Mouse (Mus musculus) monocyte, adult 5-6 weeks (primary cell): Measurements from ENCODE around the gene Fam24b. TPM values are rescaled to one million over a fixed set of nuclear protein-coding genes. Genes with fewer than 3 reads are reported as not detected.

Experiments used
- ATAC-seq: fragments of 153-309, 156-312 bp; replicated peaks from 2 replicates; pipeline ENCODE4 v1.8.0; 2017; ENCODE audit warnings: mild to moderate bottlenecking; ENCODE audit not compliant: low TSS enrichment, insufficient number of reproducible peaks, severe bottlenecking, poor library complexity, low FRiP score
- total RNA-seq: library from RNA; stranded (forward); fragments of 200-1000, 200-491, 200-594 nt; gene quantifications from 3 replicates; pipeline ENCODE4 v1.2.3, GENCODE M21; 2017

Fam24b gene
- not detected in 3 replicates for total RNA-seq

DNA sequence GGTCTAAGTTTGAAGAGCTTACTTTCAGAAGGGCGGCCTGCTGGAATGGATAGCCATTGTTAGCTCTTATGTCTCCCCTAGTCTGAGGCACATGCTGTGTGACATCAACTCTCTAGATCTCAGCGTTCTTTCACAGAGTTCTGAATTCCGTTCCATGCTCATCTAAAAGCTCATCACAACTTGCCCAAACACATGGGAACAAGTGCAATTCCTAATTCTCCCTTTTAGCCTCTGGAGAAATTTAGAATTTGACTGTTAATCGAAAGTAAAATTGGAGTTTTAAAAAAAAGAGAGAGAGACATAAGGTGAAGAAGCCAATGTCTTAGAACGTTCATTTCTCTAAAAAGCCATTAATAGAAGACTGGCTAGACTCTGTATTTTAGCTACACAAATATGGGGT, at the start of gene Fam24b:
Gene Fam24b, minus strand, starts transcription at position 101 of the 400 bp plus-strand sequence.
- no peak for ATAC-seq

DNA sequence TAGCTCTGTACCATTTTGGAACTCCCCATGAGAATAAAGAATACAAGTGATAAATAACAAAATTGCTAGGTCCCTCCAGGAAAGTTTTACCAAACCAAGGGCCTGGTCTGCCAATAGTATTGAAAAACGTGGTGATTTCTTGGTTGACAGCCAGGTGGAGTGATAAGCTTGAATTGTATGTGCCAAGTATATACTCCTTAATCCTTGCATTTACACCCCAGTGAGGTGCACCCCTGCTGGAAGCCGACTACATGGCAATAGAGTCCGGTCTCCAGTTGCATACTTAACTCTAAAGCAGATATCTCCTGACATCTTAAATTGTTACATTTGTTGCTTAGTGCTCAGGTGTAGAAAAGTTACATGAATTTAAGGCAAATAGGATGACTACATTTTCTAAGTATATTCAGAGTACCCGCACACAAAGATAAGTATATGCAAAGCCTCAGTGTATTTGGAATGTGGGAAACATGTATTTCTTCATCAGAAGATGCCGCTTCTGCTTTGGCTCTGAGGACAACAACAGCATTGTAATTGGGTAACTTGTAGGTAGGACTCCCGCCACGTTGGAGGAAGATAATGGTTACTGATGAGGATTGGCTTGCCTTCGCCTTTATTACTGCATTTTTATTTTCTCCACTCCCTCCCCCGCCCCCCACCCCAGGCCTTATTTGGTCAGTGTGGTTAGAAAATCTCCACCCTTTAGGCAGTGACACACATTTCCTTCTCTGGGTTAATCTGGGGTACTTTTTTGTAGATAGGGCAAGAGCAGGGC, 42.8 kb upstream of the Fam24b start:
- no peak for ATAC-seq

DNA sequence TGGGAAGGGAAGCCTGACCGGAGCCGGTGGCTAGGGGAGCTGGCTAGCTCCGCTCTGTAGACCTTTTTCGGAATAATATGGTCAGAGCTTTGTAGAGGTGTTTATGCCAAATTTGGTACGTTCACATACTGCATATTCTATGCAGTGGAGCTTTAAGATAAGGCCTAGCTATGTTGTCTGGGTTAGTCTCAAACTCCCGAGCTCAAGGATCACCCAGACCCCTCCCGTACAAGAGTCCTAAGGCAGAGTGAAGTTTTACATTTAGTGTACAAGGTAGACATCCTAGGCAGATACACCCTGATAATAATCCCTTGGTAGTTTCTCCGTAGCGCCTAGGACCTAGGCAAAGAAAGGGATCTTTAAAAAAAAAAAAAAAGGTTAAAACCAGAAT, 42.1 kb upstream of the Fam24b start:
- ATAC-seq, result no peak

DNA sequence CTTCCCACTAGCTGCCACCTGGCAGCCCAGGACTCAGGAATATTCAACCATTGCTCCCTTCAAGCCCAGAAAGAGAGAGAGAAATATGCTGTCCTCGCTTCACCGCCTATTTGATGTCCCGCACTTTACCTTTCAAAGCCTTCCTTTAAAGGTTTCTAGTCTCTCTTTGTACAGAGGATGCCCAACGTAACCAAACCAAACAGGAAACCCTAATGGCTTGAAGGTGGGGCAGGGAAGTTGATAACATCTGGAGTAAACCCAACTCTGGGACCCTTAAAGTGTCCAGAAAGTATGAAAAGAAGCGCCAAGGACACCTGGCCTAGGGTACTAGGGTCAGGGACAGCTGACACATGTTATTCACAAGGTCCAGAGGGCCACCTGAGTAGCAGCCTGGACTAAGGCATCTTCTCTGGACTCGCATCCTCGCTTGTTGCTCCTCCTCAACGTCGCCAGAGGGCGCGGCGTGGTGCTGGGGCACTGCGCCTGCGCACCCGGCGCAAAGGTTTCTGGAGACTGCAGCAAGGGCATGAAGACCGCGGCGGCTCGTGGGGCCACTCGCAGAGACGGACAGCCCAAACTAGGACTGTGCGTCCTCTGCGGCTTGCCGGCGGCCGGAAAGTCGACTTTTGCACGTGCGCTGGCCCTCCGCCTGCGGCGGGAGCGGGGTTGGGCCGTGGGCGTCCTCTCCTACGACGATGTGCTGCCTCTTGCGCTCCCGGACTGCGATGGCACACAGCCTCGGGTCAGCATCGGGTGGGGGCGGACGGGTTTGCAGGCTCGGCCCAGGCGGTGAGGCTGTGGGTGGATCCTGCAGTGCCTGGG, 41.5 kb upstream of the Fam24b start, which contains the start of gene Pstk:
Gene Pstk, plus strand, starts transcription at position 494 of the 822 bp plus-strand sequence.
- ATAC-seq, result peak; percentile 95

DNA sequence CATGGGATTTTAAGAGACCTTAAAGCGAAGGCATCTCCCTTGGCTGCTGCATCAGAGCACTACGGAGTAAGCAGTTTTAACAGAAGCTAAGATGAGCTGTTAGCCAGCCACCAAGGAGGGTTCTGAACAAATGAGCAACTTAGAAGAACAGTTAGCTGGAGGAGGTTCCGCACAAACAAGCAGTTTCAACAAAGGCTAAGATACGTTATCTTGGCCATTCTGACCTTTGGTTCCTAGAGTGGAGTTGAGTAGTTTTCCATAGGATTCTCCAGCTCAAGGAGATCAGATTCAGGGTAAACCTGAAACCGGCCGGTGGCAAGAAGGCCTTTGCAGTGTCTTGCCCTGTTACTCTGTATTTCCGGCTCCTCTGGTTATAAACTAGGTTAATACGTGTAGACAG, 34.8 kb upstream of the Fam24b start:
- no peak for ATAC-seq

DNA sequence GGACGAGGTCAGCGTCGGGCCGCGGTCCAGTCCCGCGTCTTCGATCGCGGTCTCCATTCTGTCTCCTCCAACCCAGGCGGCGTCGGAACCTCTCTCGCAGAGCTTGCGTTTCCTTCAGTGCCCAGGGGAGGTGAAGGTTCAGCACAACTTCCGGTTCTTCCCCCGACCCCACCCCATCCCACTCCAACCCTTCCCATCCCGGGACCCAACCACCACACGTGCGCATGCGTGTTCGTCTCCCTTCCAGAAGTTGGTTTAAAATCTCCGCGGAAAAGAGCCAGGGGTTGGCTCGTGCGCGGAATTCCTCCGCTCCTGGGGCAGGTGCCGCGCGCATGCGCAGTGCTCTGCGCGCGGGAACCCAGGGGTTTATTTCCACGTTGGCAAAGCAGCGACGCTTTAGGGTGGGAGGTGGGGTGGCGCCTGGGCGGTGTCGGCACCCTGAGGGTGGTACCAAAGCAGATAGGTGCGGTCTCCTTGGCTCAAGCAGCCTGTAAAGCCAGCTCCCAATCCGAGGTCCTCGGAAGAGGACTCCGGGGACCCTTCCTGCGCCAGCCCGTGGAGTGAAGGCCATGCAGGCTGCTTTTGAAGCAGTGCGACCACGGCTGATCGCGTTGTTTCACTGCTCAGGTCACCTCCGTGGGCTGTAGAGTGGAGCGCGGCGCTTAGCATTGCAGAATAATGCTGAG, 33.4 kb upstream of the Fam24b start, which contains the start of gene 2310057M21Rik:
Gene 2310057M21Rik, minus strand, starts transcription at position 145 of the 686 bp plus-strand sequence.
- peak; percentile 92 for ATAC-seq

DNA sequence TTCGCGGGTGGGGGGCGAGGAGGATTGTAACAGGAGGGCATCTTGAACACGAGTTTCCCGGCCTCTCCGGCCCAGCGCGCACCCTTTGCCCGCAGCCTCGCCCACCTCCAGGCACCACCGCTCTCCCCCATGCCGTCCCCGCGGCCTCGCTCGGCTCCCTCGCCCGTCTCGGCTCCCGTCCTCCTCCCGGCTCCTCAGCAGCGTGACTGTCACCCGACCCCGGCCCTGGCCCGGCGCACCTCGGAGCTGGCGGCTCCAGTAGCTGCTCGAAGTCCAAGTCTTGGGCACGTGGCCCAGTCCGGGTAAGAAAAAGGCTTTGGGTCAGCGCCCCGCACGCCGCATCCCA, 32.9 kb upstream of the Fam24b start:
- ATAC-seq, result no peak; the same call in 1 of the 2 replicates

DNA sequence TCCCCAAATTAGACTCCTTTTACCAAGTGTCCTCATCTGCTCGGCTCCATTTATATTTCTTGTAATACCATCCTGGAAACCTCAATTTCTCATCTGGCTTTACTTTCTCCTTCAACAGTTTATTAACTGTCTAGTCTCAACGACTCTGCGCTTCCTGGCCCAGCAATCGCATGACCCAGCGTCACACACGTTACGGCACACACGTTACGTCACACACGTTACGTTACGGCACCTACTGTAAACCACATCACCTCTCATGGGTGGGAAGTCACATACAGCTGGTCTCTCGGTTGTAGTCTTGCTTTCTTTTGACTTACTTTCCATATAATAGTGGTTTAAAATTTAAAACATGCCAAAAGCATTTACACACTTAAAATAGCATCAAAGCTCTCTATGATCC, 26.8 kb upstream of the Fam24b start:
- ATAC-seq, result no peak

DNA sequence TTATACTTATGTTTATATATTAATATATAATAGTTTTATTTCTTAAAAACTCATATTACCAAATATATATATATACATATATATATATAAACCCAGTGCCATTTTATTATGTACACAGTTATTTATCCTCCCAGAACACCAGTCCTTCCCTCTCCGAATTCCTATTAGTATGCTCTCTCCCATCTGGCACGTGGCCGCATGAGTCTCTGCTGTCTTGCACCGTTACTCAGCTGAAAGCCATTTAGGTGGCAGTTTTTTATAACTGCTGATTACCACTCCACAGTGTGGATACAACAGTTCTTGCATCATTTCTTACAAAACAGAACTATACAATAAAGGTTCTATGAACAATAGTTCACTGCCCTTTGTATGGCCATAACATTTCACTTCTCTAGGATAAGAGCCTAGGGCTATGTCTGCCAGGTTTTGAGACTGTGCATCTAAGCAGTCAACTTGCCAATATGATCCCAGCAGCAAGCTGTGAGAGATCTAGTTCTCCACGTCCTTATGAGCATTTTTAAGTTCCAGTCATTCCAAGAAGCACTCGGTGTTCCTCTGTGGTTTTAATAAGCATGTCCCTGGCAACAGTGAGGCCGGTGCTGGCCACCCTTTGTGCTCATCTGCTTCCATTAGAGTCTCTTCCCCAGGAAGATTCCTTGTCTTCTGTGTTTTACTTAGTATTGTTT, 16.7 kb upstream of the Fam24b start:
- ATAC-seq, result no peak

DNA sequence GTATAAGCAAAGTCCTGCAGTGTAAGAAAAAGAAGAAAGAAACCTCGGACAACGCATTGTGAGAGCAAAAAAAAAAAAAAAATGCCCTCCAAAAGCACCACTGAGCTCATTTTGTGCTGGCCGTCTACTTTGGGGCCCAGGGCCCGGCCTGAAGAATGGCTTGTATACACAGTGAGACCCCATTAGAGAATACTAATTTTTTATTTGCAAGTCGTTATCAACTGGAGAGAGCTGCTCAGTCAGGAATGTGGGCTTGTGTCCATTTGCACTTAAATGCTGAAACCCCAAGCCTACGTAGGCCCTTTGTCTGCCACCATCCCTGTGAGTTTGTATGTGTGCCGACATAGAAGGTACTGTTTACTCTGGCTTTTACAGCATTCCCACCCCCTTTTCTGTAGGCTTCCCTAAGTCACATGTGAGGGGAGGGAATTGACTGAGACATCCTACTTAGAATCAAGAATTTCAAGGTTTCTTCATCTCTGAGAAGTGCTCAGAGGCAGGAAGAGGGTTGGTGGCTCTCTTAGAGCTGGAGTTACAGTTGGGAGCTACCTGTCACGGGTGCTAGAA, 8.3 kb upstream of the Fam24b start:
- ATAC-seq, result no peak

DNA sequence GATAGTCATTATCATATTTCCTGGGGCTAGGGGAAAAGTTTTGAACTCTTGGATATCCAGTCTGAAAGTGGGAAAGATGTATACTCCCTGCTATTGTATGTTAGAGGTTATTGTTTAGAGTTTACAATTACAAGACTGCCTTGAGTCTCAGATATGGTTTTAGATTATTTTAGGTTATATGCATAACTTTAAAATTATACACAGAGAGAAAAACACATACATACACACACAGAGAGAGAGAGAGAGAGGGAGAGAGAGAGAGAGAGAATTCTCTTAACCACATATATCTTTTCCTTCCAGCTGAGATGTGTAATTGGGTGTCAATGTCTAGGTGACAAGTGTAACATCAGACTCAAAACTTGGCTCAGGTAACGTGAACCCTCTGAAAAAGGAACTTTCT, 4.2 kb upstream of the Fam24b start, which contains the start of gene Fam24a:
Gene Fam24a, plus strand, starts transcription at position 301 of the 400 bp plus-strand sequence.
- no peak for ATAC-seq

DNA sequence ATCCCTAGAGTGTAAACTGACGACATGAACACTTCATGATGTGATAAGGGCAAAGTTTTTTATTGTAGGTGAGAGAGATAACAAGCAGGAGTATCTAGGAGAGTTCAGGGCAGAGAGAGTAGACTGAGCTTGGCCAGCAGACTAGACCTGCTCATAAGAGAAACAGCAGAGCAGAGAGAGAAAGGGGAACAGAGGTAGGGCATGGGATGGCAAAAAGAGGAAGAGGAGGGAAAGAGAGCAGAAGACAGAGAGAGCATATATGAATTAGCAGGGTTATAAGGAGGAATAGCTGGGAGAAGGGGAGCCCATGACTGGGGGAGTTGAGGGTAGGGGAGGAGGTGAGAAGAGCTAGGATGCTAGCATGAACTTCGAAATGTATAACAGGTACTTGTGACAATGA, 2.4 kb upstream of the Fam24b start:
- ATAC-seq, result no peak

DNA sequence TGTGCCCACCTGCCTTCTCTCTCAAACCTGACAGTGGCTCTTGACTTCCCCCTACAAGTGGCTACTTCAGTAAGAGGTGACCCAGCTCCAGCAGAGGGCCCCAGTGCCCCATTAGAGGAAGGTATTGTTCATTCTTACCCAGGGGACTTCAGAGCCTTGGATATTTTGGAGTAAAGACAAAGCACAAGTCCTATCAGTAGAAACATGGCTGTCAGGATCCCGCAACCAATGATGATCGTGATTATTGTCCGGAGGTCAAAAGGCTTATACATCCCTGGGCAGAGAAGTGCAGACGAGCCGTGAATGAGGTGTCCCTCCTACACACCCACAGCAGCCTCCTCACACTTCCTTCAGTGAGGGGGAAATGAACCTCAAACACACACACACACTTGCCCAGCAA, 2.3 kb downstream of the Fam24b start:
- no peak for ATAC-seq

DNA sequence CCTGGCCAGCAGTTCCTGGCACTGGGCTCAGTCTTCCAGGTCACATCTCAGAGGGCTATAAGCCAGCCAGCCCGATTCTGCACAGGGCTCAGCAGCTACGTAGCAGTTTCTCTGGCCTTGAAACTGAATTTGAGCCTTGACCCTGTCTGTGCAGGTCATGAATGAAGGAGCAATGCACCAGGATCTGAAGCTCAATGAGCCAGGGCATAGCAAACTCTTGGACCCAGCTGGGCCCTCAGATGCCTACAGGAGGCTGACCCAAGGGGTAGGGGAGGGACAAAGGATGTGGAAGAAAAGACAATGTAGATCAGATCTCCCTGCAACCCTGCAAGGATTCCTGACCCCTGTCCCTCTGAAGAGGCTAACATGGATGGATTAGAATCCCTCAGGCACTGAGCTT, 7.1 kb downstream of the Fam24b start, which contains the start of gene Cuzd1:
Gene Cuzd1, minus strand, starts transcription at position 101 of the 400 bp plus-strand sequence.
- no peak for ATAC-seq

DNA sequence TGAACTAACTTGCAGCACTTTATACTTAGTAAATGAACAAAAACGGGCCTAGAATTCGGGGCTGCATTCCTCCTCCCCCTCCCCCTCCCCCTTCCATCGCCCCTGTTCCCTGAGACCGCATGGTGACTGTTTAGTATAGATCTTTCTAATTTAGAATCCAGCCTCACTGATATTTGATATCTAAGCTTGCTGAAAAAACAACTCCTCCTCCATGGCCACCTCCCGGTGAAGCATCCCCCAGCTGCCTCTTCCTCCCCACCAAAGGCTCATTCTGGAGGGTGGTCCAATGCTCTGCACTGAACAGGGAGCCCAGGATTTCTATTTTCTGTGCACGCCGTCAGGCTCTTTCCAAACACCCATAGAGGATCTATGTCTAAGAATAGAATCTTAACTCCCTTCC, 11.0 kb downstream of the Fam24b start:
- no peak for ATAC-seq

DNA sequence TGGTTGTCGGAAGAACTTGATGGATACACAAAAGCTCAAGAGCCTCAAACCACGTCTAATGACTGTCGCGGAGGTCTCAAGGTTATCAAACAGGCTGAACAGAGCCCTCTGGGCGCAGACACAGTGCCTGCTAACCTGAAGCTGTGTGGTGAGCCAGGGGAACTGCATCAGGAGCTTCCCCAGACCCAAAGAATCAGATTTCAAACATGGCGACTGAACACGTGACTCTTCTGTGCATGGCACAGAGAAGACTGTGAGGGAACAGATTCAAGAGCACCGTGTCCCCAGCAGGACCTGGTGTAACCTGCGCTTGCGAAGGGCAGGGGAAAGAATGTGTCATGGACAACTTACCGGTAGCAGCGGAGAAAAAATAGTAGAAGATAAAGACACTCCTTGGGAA, 11.7 kb downstream of the Fam24b start:
- no peak for ATAC-seq

DNA sequence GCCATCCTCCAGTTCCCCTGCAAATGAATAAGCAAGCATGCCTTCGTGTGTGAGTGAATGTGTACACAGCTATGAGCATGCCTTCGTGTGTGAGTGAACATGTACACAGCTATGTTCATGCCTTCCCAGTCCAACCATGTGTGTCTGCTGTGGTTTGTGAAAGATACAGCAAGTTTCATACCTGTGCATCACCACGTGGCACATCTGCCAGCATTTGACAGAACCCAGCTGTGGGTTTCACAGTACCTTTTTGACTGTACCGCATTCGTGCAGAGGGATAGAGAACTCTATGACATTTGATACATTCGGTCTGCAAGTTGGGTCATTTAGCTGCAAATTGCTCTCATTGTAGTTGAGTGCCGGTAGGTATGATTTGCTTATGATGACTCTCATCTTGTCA, 14.8 kb downstream of the Fam24b start:
- no peak for ATAC-seq

DNA sequence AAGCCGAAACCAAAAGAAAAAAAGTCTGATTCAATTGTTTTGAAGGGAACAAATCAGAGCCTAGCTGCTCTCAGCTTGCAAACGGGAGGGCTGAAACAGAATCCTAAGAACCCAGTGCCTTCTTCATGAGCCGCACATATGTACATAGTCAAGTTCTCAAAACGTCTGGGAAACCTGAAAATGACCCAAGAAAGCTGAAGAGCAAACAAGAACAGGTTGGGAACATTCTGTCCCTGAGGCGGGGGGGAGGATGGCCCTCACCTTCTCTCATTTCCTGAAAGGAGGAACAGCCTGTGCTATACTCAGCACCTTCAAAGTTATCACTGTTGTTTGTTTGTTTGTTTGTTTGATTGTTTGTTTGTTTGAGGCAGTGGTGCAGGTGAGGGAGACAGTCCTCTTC, 22.6 kb downstream of the Fam24b start:
- ATAC-seq, result no peak
